Mouse (Mus musculus): Measurements from ENCODE around the gene Olfr800. TPM values are rescaled to one million over a fixed set of nuclear protein-coding genes. Genes with fewer than 3 reads are reported as not detected.

Olfr800 gene
- polyA plus RNA-seq, 1 experiment, result not detected

- Histone ChIP-seq H3K4me1 (ENCODE audit: control insufficient read depth, insufficient read depth, low read length) (no peaks in the 10 kb centered on the region), H3K4me3 (replicated peaks; ENCODE audit: extremely low read depth, low read depth, low read length) (no peak within 1 kb of the TSS)
- DNase-seq, result no peak
- TF ChIP-seq POLR2A (IDR thresholded peaks at IDR 0.05; ENCODE audit: borderline replicate concordance, extremely low read depth, low read depth, low read length) (no peak), CTCF (IDR thresholded peaks at IDR 0.05; ENCODE audit: insufficient read depth, low read length) (no peak)
These were observed 45.4 kb downstream of the Olfr800 start, which contains the start of gene Olfr804 for GRCm38 (mm10) chr10:129702910-129703309. Gene Olfr804 (plus strand): TSS chr10:129703210.

Other genes starting within 250 kb of the Olfr800 start
- gene Olfr786, start 230.4 kb upstream of the Olfr800 start, polyA plus RNA-seq (2012; rRNA removed), result not detected in 2 replicates
- not detected in 2 replicates for gene Olfr787, start 195.8 kb upstream of the Olfr800 start, polyA plus RNA-seq (2012; rRNA removed)
- not detected in 2 replicates for gene Olfr788, start 186.7 kb upstream of the Olfr800 start, polyA plus RNA-seq (2012; rRNA removed)
- gene Olfr789, start 172.9 kb upstream of the Olfr800 start, polyA plus RNA-seq (2012; rRNA removed), result not detected in 2 replicates
- gene Olfr790, start 159.2 kb upstream of the Olfr800 start, polyA plus RNA-seq (2012; rRNA removed), result not detected in 2 replicates
- gene Olfr791, start 135.9 kb upstream of the Olfr800 start, polyA plus RNA-seq (2012; rRNA removed), result not detected in 2 replicates
- gene Olfr792, start 118.5 kb upstream of the Olfr800 start, polyA plus RNA-seq (2012; rRNA removed), result not detected in 2 replicates
- not detected in 2 replicates for gene Olfr794, start 90.0 kb upstream of the Olfr800 start, polyA plus RNA-seq (2012; rRNA removed)
- gene Olfr796, start 45.1 kb upstream of the Olfr800 start, polyA plus RNA-seq (2012; rRNA removed), result not detected in 2 replicates
- not detected in 2 replicates for gene Olfr798, start 29.8 kb upstream of the Olfr800 start, polyA plus RNA-seq (2012; rRNA removed)
- not detected in 2 replicates for gene Olfr799, start 20.2 kb upstream of the Olfr800 start, polyA plus RNA-seq (2012; rRNA removed)
- not detected in 2 replicates for gene Olfr801, start 16.2 kb downstream of the Olfr800 start, polyA plus RNA-seq (2012; rRNA removed)
- not detected in 2 replicates for gene Olfr802, start 30.5 kb downstream of the Olfr800 start, polyA plus RNA-seq (2012; rRNA removed)
- gene Olfr803, start 36.6 kb downstream of the Olfr800 start, polyA plus RNA-seq (2012; rRNA removed), result not detected in 2 replicates
- gene Olfr804, start 45.5 kb downstream of the Olfr800 start, polyA plus RNA-seq (2012; rRNA removed), result not detected in 2 replicates
- gene Olfr805, start 71.7 kb downstream of the Olfr800 start, polyA plus RNA-seq (2012; rRNA removed), result not detected in 2 replicates
- not detected in 2 replicates for gene Olfr806, start 84.2 kb downstream of the Olfr800 start, polyA plus RNA-seq (2012; rRNA removed)
- gene Olfr807, start 100.1 kb downstream of the Olfr800 start, polyA plus RNA-seq (2012; rRNA removed), result not detected in 2 replicates
- gene Olfr808, start 107.8 kb downstream of the Olfr800 start, polyA plus RNA-seq (2012; rRNA removed), result not detected in 2 replicates
- gene Olfr809, start 116.9 kb downstream of the Olfr800 start, polyA plus RNA-seq (2012; rRNA removed), result not detected in 2 replicates
- gene Olfr810, start 137.2 kb downstream of the Olfr800 start, polyA plus RNA-seq (2012; rRNA removed), result not detected in 2 replicates
- gene Olfr811, start 146.7 kb downstream of the Olfr800 start, polyA plus RNA-seq (2012; rRNA removed), result not detected in 2 replicates
- not detected in 2 replicates for gene Olfr812, start 188.4 kb downstream of the Olfr800 start, polyA plus RNA-seq (2012; rRNA removed)
- gene Olfr813, start 197.7 kb downstream of the Olfr800 start, polyA plus RNA-seq (2012; rRNA removed), result not detected in 2 replicates
- gene Olfr814, start 222.2 kb downstream of the Olfr800 start, polyA plus RNA-seq (2012; rRNA removed), result not detected in 2 replicates
- gene Olfr815, start 248.2 kb downstream of the Olfr800 start, polyA plus RNA-seq (2012; rRNA removed), result not detected in 2 replicates